19 mouse cellular contexts compared by ENCODE assay signal in genomic region chr12:83098646-83099371, GRCm38 (mm10).
DNase-seq lines count a peak whose midpoint lies in the region; ATAC-seq and TF ChIP-seq lines count a peak whose summit lies in the region.
"Had no signal": no experiment of that assay in that cellular context is flagged by ENCODE, and none has a peak within 500 bp of the region (broad histone marks: within the 10 kb centered on the region; RNA-seq: fewer than 3 reads in every experiment).

No protein-coding gene starts in this region.

- 0 out of 2 replicates have a peak, but pooled peaks cover 3% of the 10 kb centered on the region for H3K36me3 ChIP-seq in forebrain, postnatal 0 days (ENCODE audit: insufficient read depth)
- H3K36me3 ChIP-seq in forebrain, embryonic 11.5 days (ENCODE audit: control insufficient read depth, insufficient read depth, low read length) = no peaks in the 10 kb centered on the region
- no peaks in the 10 kb centered on the region for H3K36me3 ChIP-seq in megakaryocyte, embryonic 14.5 days (replicated peaks; ENCODE audit: low read length)
- no peaks in the 10 kb centered on the region for H3K36me3 ChIP-seq in liver, embryonic 13.5 days
- H3K36me3 ChIP-seq: forebrain, embryonic 15.5 days; heart, embryonic 15.5 days; limb, embryonic 12.5 days; lung, embryonic 15.5 days had no signal

- H3K9me3 ChIP-seq in forebrain, postnatal 0 days (ENCODE audit: low read length) = no peaks in the 10 kb centered on the region
- no peaks in the 10 kb centered on the region for H3K9me3 ChIP-seq in forebrain, embryonic 11.5 days (ENCODE audit: control insufficient read depth, low read length)
- peaks cover 4% of the 10 kb centered on the region; the same call in 1 of the 2 replicates for H3K9me3 ChIP-seq in megakaryocyte, embryonic 14.5 days
- H3K9me3 ChIP-seq in liver, embryonic 13.5 days (replicated peaks) = no peaks in the 10 kb centered on the region
- H3K9me3 ChIP-seq: forebrain, embryonic 15.5 days; heart, embryonic 15.5 days; limb, embryonic 12.5 days; lung, embryonic 15.5 days had no signal

- no peak overlapping the region for H3K4me2 ChIP-seq in forebrain, postnatal 0 days (ENCODE audit: low read depth)
- H3K4me2 ChIP-seq in forebrain, embryonic 11.5 days (ENCODE audit: low read depth, low read length, severe bottlenecking) = no peak overlapping the region
- no peak overlapping the region for H3K4me2 ChIP-seq in liver, embryonic 13.5 days
- H3K4me2 ChIP-seq: forebrain, embryonic 15.5 days; heart, embryonic 15.5 days; limb, embryonic 12.5 days; lung, embryonic 15.5 days had no signal

- no peak for DNase-seq in forebrain, postnatal 0 days
- DNase-seq in forebrain, embryonic 11.5 days (ENCODE audit: low spot score) = no peak
- DNase-seq in liver, embryonic 13.5 days = no peak
- DNase-seq in layer of hippocampus, postnatal 36 days = no peak
- DNase-seq: adrenal gland, postnatal 14 days; gastrocnemius, adult 2 months; retina, postnatal 1 day; thymus, adult 18-20 months had no signal

- H3K4me1 ChIP-seq in forebrain, postnatal 0 days (ENCODE audit: insufficient read depth) = no peaks in the 10 kb centered on the region
- H3K4me1 ChIP-seq in forebrain, embryonic 11.5 days (replicated peaks; ENCODE audit: control insufficient read depth, insufficient read depth, low read length) = no peaks in the 10 kb centered on the region
- H3K4me1 ChIP-seq in megakaryocyte, embryonic 14.5 days = peaks cover 20% of the 10 kb centered on the region
- peaks cover 36% of the 10 kb centered on the region for H3K4me1 ChIP-seq in liver, embryonic 13.5 days (replicated peaks)
- H3K4me1 ChIP-seq: forebrain, embryonic 15.5 days; limb, embryonic 12.5 days; lung, embryonic 15.5 days had no signal

- 48% methylated on average over 10 of the region's 10 CpGs for WGBS in forebrain, postnatal 0 days
- 56% methylated on average over 10 of the region's 10 CpGs for WGBS in forebrain, embryonic 11.5 days
- 36% methylated on average over 10 of the region's 10 CpGs for WGBS in liver, embryonic 13.5 days (ENCODE audit: insufficient replicate concordance)

- no peak overlapping the region for H3K27ac ChIP-seq in forebrain, postnatal 0 days (ENCODE audit: low read depth, low read length)
- no peak overlapping the region for H3K27ac ChIP-seq in forebrain, embryonic 11.5 days (ENCODE audit: low read depth, low read length)
- peak overlapping the region; percentile 20; the same call in 1 of the 2 replicates for H3K27ac ChIP-seq in liver, embryonic 13.5 days
- H3K27ac ChIP-seq: forebrain, embryonic 15.5 days; gastrocnemius, adult 2 months; heart, embryonic 15.5 days; kidney, postnatal 0 days; layer of hippocampus, adult 2 months; limb, embryonic 12.5 days; lung, embryonic 15.5 days had no signal

- ATAC-seq in forebrain, postnatal 0 days = peak; percentile 55; the same call in 1 of the 2 replicates
- ATAC-seq in forebrain, embryonic 11.5 days (replicated peaks; ENCODE audit: low FRiP score) = no peak
- ATAC-seq in megakaryocyte, adult 5-6 weeks (ENCODE audit: poor library complexity, severe bottlenecking) = no peak
- no peak for ATAC-seq in liver, embryonic 13.5 days (ENCODE audit: low read depth)
- ATAC-seq in megakaryocyte-erythroid progenitor cell, adult 5-6 weeks (replicated peaks; ENCODE audit: low FRiP score, low TSS enrichment, poor library complexity, severe bottlenecking) = peak; percentile 45
- ATAC-seq: activated CD4-positive, CD25-positive, alpha-beta regulatory T cell, adult 4 months; forebrain, embryonic 15.5 days; intestine, postnatal 0 days had no signal

- no peak overlapping the region for H3K4me3 ChIP-seq in forebrain, postnatal 0 days (ENCODE audit: low read depth, low read length)
- no peak overlapping the region for H3K4me3 ChIP-seq in forebrain, embryonic 11.5 days (ENCODE audit: low read depth, low read length)
- peak overlapping the region; percentile 40 for H3K4me3 ChIP-seq in megakaryocyte, embryonic 14.5 days (replicated peaks)
- H3K4me3 ChIP-seq in liver, embryonic 13.5 days (replicated peaks) = no peak overlapping the region
- H3K4me3 ChIP-seq: forebrain, embryonic 15.5 days; gastrocnemius, adult 2 months; heart, embryonic 15.5 days; layer of hippocampus, adult 2 months; limb, embryonic 12.5 days; lung, embryonic 15.5 days had no signal

- H3K27me3 ChIP-seq in forebrain, postnatal 0 days (ENCODE audit: insufficient read depth, low read length) = no peaks in the 10 kb centered on the region
- no peaks in the 10 kb centered on the region for H3K27me3 ChIP-seq in forebrain, embryonic 11.5 days (ENCODE audit: control insufficient read depth, insufficient read depth, low read length)
- peaks cover 8% of the 10 kb centered on the region for H3K27me3 ChIP-seq in megakaryocyte, embryonic 14.5 days (replicated peaks)
- no peaks in the 10 kb centered on the region for H3K27me3 ChIP-seq in liver, embryonic 13.5 days
- H3K27me3 ChIP-seq: forebrain, embryonic 15.5 days; heart, embryonic 15.5 days; limb, embryonic 12.5 days; lung, embryonic 15.5 days had no signal

- H3K9ac ChIP-seq in forebrain, postnatal 0 days = no peak overlapping the region
- H3K9ac ChIP-seq in forebrain, embryonic 11.5 days (ENCODE audit: low read length) = no peak overlapping the region
- peak overlapping the region; percentile 31; the same call in 1 of the 2 replicates for H3K9ac ChIP-seq in liver, embryonic 13.5 days
- H3K9ac ChIP-seq: forebrain, embryonic 15.5 days; heart, embryonic 15.5 days; limb, embryonic 12.5 days; lung, embryonic 15.5 days had no signal

- TF ChIP-seq CTCF in forebrain, postnatal 0 days (IDR thresholded peaks at IDR 0.05; ENCODE audit: low read depth) = no peak

Comparison
In these comparisons a context has a peak if more than half of its experiments do, and no peak if none do; other contexts are left out.
1. ATAC-seq: peak in forebrain, postnatal 0 days (single experiment) and megakaryocyte-erythroid progenitor cell, adult 5-6 weeks (single experiment); none in forebrain, embryonic 11.5 days (single experiment), megakaryocyte, adult 5-6 weeks (single experiment) and liver, embryonic 13.5 days (single experiment).